Mouse (Mus musculus): ENCODE data around the gene Gm5934.
"Not testable (repeated sequence)": the region's sequence is repeated elsewhere in the genome, so short reads cannot be mapped to it uniquely, and the experiment has no call there.

Gene Gm5934

GRCm38 (mm10) chrX:24500660-24501059 lies at the start of gene Gm5934:
Gene Gm5934 (minus strand): TSS chrX:24500760.
- not testable (repeated sequence) for DNase-seq (ENCODE audit: low spot score)
